Mouse (Mus musculus) cerebellum, adult 9-11 months (tissue): ENCODE data around the gene Aim2.
"Not testable (repeated sequence)": the region's sequence is repeated elsewhere in the genome, so short reads cannot be mapped to it uniquely, and the experiment has no call there.

Experiments used
- DNase-seq: peaks from one replicate; pipeline ENCODE4 v3.0.0; 2022

The Aim2 gene

GRCm38 (mm10) chr1:173398323-173398970, 47.8 kb downstream of the Aim2 start:
- peak; percentile 39 for DNase-seq

DNA sequence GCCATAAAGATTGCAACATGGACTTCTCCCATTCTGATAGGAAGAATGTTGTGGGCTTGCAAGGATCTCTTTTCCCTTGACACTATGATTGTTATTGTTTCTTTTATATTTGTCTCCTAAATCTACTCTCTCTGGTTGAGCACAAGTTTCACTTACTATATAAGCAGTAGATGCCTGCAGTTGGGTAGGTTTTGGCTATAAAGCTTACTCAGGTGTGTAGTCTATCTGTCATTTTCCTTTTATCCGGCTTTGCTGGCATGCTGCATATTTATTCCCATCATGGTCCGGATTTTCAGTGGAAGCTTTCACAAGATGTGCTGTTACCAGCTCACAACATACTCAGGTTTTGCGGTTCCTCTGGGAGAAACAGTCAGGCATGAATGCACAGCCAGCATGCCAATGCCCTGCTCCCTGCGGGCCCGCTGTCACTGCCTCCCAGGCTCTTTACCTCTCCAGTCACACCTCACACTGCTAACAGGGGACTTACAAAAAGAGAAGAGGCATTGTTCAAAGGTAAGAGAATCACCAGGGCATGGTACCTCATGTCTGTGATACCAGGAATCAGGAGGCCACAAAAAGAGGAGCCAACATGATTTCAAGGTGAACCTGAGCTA, 54.1 kb downstream of the Aim2 start:
- DNase-seq, result no peak

GRCm38 (mm10) chr1:173409066-173409465, 58.4 kb downstream of the Aim2 start:
- no peak for DNase-seq

DNA sequence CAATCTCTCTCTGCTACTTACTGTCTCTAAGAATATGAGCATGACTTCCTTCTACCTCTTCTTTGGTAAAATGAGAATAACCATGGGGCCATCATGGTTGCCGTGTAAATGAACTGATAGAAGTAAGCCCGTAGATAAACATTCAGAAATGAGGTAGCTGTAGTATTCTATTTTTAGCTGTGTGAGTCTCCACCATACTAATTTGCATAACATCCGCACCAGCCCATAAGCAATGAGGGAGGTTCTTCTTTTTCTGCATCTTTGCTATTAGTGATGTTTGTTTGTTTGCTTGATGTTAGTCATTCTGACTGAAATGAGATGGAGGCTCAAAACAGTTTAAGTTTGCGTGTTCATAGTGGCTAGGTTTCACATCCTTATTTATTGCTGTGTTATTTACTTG, 61.2 kb downstream of the Aim2 start:
- no peak for DNase-seq

DNA sequence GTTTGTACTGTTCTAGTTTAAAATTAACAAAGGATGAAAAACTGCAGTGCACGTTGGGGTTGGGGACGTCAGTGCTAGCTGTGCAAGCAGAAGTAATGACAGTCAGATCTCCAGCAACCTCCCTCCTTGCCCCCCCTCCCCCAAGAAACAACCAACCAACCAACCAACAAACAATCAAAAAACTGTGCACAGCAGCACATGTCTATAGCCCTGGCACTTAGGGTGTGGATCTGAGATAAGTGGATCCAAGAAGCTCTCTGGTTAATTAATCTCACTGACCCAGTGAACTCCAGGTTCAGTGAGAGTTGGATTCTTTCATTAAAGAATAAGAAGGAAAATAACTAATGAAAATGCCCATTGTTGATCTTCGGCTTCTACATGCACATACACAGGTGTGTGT, 64.0 kb downstream of the Aim2 start:
- DNase-seq, result no peak

DNA sequence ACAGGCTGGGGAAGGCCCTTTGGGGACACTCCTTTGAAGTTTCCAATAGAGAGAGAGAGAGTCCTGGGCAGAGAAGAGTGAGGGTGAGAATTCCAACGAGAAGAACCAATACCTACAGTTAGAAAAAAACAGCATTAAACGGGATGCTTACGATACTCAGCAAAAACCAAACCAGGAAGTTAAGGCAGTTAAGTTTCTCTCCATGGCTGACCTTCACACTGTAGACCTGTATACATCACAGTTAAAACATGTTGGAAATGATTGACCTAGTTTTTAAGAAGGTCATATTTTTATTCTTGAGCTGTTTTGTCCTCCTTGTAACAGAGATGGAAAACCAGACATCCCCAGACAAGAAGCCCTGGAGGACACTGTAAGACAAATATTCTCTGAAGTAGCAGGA, 67.8 kb downstream of the Aim2 start:
- no peak for DNase-seq

- no peak for DNase-seq
These were observed 68.4 kb downstream of the Aim2 start for GRCm38 (mm10) chr1:173418936-173419621.

- DNase-seq, result no peak
These were observed 69.7 kb downstream of the Aim2 start for GRCm38 (mm10) chr1:173420374-173420773.

GRCm38 (mm10) chr1:173426345-173426744, 75.7 kb downstream of the Aim2 start:
- DNase-seq, result no peak

DNA sequence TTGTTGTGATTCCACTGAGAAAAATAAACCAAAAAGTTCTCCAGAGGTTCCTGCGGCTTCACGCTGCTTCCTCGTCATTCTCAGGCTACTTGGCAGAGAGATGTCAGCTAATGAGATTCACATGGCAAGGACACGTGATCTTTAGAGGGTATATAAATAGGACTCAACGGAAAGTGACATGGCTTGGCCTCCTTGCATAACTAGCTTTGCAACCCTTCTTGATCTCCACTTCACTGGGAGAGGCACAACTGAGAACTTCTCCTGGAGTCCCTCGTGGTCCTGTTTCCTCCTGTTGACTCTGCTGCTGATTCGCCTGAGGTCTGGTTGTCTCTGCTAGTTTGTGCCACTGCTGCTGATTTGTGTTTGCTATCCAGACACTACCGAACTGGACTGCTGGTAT, 76.7 kb downstream of the Aim2 start:
- DNase-seq, result no peak

GRCm38 (mm10) chr1:173429995-173430699, 79.5 kb downstream of the Aim2 start:
- no peak for DNase-seq

GRCm38 (mm10) chr1:173432411-173432810, 81.7 kb downstream of the Aim2 start:
- DNase-seq, result no peak

GRCm38 (mm10) chr1:173437161-173437953, 86.7 kb downstream of the Aim2 start:
- DNase-seq, result no peak

DNA sequence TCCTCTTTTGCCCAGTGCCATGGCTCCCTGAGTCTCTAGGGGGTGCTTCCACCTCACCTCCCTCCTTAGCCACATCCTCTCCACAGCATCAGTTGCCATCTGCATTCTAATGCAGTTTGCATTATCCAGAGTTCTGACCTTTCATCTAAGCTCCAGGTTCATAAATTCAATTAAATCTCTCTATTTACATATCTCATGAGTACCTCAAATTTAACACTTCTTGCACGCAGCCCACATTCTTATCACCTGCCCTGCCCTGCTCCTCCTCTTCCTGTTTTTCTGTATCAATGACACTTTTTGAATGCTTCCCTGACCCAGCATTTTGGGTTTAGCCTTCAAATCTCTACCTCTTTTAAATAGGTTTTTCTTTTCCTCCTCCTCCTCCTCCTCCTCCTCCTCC, 90.0 kb downstream of the Aim2 start:
- DNase-seq, result no peak

DNA sequence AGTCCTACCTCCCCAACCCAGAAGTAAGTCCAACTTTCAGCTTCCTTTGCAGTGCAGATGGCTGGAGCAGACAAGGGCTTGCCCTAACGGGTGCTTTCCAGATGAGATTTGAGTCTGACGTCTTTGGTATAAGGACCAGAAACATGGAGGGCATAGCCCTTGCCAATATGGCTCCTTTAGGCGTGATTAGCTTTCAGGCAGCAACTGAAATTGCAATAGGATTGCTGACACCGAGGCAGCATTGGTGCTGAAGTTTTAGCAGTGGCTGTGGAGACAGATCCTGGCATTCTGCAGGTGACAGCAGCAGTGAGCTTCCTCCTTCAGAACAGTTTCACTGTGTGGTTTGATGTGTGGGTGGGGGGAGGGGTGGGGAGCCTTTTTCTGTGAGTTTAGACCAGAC, 90.5 kb downstream of the Aim2 start:
- no peak for DNase-seq

DNA sequence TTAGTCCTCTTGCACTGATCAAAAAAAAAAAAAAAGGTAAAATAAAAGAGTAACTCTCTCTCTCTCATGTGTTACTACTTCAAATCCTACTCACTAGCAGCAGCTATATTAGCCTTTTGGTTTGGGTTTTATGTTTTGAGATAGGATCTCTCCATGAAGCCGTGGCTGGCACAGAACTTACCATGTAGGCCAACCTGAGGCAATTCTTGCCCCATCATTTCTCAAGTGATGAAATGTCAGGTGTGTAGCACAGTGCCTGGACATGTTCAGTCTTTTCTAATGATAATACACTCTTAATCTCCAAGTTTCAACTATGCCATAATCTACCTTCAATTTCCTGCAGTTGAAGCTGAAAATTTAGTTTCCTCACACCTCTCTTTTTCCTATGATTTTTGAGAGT, 92.4 kb downstream of the Aim2 start:
- DNase-seq, result no peak

DNA sequence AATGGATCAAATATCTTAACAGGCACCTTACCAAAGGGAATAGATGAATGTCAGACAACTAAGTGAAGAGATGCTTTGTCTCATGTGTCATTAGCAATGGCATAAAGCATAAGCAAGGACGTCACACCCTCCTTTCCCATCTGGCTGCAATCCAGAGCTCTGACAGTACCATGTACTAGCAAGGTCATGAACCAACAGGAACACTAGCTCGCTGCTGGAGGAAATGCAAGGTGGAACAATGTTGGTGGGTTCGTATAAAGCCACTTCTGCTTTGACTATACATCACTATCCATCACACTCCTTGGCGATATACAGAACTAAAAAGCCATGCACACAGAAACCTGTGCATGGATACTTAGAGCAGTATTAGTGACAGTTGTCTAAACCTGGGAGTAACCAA, 96.4 kb downstream of the Aim2 start:
- no peak for DNase-seq

DNA sequence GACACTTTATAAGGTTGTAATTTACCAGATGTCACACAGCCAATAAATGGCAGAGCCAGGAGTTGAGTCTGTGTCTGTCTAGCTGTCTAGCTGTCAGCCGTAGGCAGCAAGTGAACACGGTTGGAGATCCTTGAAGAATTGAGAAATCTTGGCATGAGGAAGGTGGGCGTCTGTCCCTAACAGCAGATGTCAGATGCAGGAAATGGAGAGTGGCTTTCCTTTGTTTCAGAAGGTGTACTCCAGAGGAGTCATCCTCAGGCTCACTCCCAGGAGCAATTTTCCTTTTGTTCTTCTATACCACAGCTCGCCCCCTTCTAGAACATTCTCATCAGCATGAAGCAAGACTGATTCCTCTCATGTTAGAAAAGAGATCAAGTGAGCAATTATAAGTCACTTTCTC, 99.9 kb downstream of the Aim2 start:
- no peak for DNase-seq

GRCm38 (mm10) chr1:173451665-173452064, 101.0 kb downstream of the Aim2 start:
- no peak for DNase-seq

GRCm38 (mm10) chr1:173456139-173456754, 105.6 kb downstream of the Aim2 start:
- no peak for DNase-seq

DNA sequence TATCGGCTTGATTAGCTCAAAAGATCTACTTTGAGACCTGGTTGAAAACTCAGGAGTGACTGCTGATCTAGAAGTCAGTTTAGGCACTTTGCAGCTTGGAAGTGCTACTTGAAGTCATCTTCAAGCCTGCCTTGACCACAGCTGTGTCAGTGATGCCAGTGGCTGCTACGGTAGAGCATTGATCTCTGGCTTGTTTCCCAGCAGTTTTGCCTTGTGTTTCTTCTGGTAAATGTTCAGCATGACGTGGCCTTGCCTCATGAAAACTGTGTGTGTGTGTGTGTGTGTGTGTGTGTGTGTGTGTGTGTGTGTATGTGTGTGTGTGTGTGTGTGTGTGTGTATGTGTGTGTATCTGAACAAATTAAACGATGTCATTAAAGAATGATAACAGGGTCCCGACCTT, 106.1 kb downstream of the Aim2 start:
- DNase-seq, result no peak

DNA sequence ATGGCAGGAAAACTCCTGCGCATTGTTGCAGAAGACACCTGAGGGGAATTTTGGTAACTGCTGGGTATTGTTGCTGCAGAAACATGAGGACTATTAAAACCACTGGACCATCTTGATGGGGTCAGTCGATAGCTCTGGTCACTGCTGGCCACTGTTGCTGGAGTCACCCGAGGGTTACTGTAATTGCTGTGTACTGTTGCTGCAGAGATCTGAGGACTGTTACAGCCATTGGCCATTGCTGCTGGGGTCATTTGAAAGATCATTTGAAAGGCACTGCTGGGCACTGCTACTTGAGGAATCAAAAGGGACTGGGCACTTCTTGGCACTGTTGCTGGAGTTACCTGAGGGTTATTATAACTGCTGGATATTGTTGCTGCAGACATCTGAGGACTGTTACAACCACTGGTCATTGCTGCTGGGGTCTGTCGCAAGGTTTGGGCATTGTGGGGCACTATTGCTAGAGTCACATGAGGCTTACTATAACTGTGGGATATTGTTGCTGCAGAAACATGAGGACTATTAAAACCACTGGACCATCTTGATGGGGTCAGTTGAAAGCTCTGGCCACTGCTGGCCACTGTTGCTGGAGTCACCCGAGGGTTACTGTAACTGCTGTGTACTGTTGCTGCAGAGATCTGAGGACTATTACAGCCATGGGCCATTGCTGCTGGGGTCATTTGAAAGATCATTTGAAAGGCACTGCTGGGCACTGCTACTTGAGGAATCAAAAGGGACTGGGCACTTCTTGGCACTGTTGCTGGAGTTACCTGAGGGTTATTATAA, 129.9 kb downstream of the Aim2 start:
- not testable (repeated sequence) for DNase-seq
